Mouse (Mus musculus) adrenal gland, adult 2 months (tissue): ENCODE data around the gene Sf3a1. TPM values are rescaled to one million over a fixed set of nuclear protein-coding genes. Genes with fewer than 3 reads are reported as not detected.

Source experiments
- DNase-seq: peaks from one replicate; pipeline ENCODE4 v3.0.0; 2021
- polyA plus RNA-seq: library from polyadenylated mRNA; depleted of rRNA; stranded (reverse); fragments of >200 nt; gene quantifications from 2 replicates; pipeline ENCODE4 v1.2.3, GENCODE M21; 2012
- total RNA-seq, 2 experiments: library from RNA; stranded (reverse); gene quantifications; 2 replicates each; pipeline ENCODE4 v1.2.3; 2021

Gene Sf3a1
- total and polyA plus RNA-seq, 3 experiments: 39.8 to 52.5 (median 47.0) TPM

DNA sequence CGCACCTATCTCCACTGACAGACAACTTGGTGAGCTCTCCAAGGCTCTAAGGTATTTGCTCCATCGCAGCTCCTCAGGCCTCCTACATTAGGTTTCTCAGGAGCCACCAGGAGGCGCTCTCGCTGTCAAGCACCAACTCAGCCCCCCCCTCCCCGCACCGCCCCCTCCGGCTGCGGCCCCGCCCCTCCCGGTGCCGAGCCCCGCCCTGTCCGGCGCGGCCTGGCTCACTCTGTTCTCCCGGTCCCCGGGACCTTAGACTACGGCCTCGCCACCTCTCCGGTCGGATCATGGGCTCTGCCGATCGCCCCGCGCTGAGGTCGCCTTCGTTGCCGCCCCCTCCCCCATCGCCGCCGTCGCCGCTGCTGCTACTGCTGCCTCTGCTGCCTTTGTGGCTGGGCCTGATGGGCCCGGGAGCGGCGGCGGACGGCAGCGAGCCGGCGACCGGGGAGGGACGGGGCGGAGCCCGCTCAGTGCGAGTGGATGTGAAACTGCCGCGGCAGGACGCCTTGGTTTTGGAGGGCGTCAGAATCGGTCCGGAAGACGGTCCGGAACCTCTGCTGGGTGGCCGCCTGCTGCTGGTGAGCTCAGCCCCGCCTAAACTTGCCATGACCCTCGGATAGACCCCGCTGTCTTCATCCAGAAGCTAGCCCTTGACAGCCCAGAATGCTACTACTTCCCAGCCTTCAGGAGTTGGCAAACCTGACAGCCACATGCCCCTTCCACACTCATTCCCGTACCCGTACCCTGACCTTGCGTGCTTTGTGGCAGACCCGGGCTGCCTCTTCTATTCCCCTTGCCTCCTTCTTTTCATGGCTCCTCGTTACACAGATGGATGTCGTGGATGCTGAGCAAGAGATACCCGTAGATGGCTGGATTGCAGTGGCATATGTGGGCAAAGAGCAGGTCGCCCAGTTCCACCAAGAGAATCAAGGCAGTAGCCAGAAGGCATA, 24.9 kb upstream of the Sf3a1 start, which contains the start of gene Rnf215:
TSS of gene Rnf215 (plus strand) at position 217 of the 950 bp plus-strand sequence.
- DNase-seq: peak; percentile 93

DNA sequence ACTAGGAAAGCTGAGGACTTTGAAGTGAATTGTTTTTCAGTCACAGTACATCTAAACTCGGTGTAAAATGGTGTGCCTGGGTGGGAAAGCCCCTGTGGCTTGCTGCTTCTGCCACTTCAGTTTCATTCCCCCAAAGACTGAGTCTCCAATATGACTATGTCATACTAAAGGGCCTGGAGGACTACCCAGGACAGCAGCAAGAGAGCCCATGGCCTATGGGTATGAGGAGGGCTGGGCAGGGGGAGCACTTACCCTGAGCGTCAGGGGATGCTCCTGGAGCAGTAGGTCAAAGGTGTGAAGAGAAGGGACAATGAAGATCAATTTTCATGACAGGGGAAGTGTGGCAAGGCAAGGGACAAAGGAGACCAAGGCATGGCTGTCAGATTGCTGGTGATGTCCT, 21.2 kb upstream of the Sf3a1 start:
- DNase-seq: no peak

DNA sequence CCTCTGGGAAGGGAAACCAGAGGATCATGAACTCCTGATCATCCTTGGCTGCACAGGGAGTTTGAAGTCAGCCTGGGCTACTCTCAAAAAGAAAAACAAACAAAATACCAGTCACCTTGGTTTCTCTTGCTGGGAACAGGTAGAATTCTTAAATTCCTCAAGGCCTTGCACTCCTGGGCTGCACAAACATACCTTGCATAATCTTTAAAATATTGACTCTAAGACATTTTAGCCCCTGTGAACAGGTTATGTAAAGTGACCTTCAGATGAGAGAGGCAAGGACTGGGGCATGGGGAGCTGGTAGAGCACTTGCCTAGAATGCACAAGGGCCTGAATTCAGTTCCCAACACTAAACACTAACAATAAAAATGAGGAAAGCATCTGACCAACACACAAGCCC, 18.6 kb upstream of the Sf3a1 start:
- DNase-seq: no peak

DNA sequence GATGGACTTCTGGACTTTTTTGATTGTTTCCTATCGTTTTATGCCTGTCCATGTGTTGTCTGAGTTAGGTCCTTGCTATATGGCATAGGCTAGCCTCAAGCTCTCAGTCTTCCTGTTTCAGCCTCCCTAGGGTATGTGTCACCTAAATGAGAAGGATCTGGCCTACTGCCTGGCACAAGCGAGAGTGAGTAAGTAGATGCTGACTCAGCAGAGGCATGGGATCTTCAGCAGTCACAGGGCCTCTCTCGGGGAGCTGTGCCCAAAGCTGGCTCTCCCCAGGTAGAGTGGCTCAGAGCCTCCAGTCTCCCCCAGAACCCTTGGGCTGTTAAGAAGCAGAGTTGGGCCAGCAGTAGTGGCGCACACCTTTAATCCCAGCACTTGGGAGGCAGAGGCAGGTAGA, 17.8 kb upstream of the Sf3a1 start:
- DNase-seq: peak; percentile 43

DNA sequence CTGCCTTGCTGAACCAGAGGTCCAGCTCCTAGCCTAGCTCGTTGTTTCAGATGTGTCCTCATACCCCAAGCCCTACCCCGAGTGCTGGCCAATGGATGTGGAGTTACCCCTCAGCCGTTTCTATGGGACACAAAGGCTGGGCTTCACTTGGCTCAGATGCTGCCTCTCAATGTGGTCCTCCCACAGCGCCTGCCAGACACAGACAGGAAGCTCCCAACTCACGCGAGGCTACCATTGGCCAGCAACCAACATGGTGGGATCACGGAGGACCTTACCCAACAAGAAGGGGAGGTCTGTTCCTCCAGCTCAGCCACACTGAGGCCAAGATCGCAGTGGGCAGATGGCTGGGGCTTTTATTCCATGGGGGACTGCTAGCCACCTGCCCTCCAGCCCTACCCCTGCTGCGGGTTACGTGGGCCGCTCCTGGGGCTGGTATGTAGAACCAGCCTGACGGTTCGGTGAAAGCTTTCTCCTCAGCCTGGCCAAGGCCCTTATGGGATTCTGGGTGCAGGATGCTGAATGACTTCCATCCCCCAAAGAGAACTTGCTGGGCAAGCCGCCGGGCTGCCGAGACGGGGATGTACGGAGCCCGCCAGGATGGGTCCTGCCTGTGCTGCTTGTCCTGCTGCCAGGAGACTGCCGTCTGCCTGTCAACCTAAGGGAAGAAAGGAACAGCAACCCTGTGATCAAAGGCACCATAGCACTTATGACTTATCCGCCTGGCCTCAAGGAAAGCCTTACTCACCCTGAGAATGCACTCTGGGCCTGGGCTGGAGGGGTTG, 16.7 kb upstream of the Sf3a1 start:
- no peak for DNase-seq

DNA sequence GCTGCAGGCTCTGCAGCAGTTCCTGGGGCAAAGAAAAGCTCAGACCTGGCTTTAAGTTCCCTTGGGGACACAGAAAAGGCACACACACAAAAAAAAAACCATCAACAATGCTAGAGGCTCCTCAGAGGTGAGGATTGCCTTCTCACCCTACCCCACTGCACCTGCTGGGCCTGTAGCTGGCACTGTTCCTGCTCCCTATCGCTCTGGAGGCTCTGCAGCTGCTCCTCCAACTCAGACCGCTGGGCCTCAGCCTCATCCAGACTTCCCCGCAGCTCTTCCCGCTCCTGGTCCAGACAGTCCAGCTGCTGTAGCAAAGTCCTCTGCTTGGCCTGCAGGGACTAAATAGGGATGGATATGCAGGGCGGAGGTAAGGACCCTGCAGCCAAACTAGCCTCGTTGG, 13.8 kb upstream of the Sf3a1 start:
- DNase-seq: no peak

DNA sequence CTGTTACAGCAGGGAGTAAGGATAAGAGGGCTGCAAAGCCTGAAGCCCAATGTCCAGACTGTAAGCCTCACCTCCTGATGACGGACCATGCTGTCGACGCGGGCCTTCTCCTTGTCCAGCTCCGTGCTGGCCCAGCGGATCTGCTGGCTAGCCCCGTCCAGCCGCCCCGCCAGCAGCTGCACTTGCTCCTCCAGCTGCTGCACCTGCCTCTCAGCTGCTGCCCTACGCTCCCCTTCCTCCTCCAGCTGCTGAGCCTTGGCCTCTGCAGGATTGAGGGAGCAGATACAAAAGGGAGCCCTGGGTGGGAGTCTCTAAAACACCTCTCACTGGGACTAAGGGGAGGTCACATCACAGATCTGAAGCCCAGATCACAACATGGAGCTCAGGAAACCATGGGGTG, 13.1 kb upstream of the Sf3a1 start:
- DNase-seq: no peak

DNA sequence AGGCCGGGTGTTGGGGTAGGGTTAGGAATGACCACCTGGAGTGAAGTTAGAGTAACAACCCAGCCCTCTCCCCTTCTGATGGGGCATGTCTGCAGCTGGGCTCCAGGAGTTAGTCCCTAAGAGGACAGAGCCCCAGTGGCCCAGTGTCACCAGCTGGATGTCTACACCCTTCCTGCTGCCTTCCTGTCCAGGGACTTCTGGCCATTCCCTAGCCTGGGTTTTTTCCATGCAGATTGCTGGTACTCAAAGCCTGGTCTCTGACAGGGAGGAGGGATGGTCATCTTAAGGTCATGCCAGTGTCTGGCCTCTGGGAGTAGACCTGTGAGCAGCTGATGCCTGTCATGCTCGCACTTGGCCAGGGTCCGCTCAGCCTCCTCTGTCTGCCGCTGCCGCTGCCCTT, 12.0 kb upstream of the Sf3a1 start:
- DNase-seq: peak; percentile 42

DNA sequence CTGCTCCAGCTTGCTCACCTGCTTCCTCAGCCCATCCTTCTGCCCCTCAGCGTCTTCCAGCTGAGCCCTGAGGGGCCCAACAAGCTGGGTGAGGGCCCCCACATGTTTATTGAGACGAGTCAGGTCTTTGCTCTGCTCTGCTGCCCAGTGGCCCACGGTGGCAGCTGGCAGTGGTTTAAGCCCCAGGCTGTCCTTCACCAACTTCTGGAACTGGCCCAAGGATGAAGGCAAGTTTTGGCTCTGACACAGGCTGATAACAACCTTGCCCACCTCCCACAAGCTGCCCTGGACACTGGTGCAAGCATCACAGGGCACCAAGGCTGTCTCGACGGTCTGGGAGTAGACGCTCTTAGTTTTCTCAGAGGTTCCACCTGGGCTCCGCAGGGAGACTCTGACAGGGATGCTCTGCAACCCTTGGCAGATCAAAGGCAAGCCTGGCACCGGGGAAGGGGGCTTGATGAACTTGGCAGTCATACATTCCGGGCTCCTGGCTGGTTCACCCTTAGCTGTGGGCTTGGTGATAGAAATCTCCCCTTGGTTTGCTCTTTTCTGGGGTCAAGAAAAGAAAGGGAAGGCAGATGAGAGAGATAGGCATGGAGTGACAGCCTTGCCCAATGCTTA, 11.5 kb upstream of the Sf3a1 start:
- DNase-seq: peak; percentile 32

DNA sequence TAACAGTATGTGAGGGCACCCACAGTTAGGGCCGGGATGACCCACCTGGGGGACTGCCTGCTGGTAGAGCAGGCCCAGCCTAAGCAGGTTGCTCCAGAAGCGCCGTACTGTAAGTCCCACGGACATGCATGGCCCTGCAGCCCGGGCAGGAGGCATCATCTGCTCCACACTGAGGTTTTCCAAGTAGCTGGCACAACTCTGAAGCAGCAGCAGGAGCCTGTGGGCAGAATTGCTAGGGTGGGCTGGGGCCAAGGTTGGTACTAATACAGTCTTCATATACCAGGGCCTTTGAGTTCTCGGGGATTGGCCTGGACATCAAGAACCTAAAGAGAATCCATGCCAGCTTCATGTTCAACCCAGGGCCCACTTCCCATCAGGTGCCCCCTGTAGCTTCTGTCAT, 10.3 kb upstream of the Sf3a1 start:
- DNase-seq: no peak

DNA sequence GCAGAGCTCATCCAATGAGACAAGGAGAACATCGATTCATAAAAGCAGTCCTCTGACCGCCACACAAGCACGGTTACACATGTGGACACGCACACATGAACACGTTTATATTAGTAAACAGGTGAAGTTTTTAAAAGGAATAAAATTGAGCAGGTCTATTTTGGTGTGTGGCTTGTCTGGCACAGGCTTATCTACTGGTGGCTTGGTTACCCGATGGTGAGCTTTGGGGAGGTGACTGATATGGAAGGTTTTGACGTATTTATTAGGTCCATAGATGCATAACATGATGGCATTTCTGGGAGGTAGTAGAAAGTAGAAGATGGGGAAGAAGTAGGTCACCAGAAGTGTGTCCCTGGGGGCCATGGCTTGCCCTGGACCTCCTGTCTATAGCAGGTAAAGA, 6.5 kb upstream of the Sf3a1 start:
- DNase-seq: no peak

DNA sequence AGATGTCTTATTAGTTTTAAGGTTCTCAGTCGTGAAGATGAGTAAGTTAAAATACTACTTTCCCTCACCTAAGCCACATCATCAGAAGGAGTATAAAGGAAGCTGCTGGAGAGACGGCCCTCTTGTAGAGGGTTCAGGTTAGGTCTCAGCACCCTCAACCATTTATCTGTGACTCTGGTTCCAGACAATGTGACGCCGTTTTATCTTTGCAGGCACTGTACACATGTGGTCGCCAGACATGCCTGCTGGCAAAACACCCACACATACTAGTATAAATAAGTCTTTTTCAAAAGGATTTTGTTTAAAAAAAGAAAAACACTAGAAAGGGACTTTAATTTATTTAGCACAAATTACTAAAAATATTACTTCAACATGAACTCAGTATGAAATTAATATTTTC, 4.5 kb upstream of the Sf3a1 start:
- no peak for DNase-seq

DNA sequence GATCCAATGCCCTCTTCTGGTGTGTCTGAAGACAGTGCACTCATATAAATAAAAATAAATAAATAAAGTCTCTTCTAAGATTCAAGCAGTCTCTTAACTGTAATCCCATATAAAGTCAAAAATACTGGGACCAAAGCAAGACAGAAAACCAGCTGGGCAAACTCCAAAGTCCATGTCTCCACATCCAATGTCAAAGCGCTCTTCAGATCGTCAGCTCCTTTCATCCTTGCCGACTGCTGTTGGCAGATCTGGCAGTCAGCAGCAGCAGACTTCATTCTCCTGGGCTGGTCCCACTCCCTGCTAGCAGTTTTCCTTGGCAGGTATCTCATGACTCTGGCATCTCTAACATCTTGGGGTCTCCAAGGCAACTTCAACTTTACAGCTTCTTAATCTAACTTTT, 1.5 kb upstream of the Sf3a1 start:
- no peak for DNase-seq

DNA sequence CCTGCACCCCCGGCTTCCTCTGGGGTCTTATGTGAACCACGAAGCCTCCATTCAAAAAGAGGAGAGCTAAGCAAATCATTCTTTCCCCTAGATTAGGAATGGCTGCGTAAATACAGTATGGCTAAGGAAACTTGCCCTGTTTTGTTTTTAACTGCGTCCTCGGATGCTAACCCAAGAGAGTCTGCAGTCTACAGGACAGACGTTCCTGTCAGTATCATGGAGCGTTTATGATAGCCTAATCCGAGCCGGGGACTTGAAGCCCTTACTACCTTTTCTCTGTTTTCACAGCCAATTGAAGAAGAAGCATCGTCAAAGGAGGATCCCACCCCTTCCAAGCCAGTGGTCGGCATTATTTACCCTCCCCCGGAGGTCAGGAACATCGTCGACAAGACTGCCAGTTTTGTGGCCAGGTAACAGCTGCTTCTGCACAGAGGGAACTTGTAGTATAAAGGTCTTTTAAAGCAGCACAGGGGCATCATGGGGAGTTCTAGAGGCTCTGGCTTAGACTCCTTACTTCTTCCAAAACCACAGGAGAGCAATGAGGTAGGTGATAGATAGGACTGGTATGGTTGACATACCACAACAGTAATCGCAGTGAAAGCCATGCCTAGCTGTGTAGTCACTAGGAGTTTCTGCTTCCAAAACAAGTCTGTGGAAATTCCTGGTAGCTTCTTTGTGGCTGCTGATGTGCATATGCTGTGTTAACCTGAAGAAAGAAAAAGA, 769 bp downstream of the Sf3a1 start:
- no peak for DNase-seq

DNA sequence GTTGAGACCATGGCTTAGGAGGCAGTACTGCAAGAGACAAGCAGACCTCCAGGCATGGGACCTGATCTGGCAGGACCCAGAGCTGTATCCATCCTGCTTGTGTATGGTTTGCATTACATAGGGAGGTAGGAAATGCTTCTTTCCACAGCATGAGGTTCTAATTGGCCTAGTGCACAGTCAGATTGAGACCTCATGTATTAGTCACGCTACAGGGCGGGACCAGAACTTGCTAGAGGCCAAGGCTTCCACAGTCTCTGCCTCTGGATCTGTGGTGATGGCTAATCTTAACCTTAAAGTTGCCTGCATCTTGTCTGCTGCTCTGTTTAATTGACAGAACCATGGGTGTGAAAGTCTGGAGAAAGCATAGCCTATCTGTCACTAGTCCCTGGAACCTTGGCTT, 4.6 kb downstream of the Sf3a1 start:
- peak; percentile 55 for DNase-seq

DNA sequence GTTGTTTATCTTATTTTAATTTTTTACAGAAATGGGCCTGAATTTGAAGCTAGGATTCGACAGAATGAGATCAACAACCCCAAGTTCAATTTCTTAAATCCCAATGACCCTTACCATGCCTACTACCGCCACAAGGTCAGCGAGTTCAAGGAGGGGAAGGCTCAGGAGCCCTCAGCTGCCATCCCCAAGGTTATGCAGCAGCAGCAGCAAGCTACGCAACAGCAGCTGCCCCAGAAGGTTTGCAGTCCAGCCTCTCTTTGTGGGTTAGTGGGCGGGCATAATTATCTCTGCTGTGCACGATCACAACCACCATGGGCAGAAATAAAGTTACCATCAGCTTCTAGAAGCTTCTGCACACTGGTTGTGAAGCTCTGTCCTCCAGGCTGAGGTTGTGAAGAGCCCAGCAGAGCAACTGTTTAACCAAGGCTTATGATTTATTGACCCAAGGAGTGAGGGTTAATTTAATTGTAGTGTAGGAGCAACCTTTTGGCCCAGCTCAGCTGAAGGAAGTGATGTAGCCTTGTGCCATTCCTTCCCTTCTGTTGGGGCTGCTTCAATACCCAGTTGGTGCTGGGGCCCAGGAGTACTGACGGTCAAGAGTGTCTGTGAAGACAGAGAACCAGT, 6.4 kb downstream of the Sf3a1 start:
- DNase-seq: peak; percentile 39

DNA sequence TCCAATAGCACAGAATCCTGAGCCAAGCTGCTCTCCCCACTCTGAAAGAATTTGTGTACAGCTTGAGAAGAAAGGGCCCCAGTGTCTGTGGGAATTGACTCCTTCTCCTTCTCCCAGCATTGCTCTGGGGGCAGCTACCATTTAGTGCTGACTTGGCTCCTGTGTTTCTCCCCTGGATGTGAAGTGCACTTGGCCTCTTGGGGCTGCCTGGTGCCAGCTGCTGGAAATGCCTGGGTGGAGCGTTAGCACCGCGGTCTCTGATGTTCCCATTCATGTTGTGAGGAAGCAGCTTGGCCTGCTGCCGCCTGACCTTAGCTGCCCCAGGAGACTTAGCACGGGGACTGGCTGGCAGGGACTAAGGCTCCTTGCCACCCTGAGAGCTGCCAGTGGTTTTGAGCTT, 14.4 kb downstream of the Sf3a1 start:
- DNase-seq: peak; percentile 68

DNA sequence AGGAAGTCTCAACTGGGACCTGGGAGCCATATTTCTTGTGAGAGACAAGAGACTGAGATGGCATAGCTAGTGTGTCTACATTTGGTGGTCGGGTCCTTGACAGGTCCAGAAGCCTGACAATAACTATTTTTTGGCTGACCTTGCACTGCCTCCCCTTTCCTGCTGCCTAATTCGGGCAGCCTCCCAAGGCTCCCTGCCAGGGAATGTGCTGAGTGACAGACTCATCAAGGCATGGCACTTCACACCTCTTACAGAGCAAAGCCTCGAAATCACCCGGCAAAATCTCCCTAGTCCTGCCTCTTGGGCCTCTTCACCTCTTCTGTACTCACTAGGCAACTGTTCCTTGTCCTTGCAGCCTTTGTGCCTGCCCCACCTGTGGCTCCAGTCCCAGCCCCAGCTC, 17.6 kb downstream of the Sf3a1 start:
- DNase-seq: no peak

DNA sequence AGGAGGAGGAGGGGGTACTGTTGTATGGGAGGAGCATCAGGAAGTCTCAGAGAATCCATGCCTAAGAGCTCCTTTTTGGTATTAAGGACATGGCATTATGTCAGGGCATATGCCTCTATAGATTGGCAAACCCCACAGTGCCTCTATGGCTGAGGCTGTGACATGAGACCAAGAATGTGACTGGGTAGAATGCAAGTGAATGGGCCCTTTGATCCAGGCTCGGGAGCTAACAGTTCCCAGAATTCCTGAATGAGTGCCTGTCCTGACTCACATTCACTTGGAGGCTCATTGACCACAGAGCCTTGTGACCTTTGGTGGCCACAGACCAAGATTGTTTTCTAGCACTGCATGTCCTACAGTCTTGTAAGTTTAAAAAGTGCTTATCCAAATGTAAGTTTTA, 21.9 kb downstream of the Sf3a1 start:
- no peak for DNase-seq

DNA sequence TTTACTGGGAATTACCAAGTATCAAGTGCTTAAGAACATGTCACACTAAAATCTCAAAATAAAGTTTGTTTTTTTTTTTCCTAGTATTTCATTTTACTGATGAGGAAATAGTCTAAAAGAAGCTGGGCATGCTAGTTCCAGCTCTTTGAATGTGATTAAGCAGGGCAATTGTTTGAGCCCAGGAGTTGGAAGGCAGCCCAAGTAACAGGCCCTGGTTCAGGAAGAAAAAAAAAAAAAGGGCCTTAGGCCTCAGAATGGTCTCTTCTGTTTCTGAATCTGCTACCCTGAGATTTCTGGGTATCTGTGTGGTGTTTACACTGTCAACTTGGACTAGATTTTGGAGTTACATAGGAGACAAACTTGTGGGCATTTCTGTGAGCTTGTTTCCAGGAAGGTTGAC, 23.4 kb downstream of the Sf3a1 start:
- no peak for DNase-seq

DNA sequence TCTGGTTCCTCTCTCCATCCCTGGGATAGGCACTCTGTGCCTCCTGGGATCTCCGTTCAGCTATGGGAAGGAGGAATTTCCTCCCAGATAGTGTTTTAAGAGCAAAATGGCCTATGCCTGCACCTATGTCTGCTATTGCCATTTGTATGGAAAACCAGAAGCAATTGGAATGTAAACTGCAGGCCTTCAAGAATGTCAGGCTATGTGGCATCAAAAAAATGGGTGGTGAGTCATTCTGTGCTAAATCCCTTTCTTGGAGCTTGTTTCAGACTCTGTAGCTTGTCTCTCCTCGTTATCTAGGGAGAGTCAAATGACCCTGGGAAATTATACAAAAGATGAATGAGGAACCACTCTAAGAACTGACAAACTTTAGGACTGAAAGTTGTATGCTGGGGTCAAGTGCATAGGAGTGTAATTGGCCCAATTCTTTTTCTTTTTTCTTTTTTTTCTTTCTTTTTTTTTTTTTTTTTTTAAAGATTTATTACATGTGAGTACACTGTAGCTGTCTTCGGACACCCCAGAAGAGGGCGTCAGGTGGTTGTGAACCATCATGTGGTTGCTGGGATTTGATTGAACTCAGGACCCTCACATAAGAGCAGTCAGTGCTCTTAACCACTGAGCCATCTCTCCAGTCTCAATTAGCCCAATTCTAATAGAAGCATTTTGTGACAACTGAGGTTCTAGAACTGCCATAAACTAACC, 24.3 kb downstream of the Sf3a1 start:
- DNase-seq: no peak
